ENCODE assay signal across 17 mouse cellular contexts in the genomic region with DNA sequence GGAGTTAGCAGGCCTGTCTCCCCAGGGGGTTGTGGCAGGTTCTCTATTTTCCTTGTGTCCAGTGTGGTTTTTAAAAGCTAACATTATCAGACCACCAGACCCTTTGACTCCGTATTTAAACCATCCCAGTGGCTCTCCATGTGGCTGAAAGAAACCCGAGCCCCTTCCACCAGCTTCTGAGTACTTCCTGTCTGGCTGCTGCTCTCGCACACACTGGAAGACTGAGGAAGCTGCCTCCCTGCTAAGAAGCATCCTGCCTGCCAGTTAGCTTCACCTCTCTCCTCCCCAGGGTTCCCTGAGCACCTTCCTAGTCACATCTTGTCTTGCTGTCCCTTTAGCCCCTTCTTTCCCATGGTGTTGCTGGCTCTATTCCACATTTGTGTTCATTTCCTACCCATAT. TPM values are rescaled to one million over a fixed set of nuclear protein-coding genes. Genes with fewer than 3 reads are reported as not detected.
DNase-seq lines count a peak whose midpoint lies in the region; ATAC-seq lines count a peak whose summit lies in the region.
"Had no signal": no experiment of that assay in that cellular context is flagged by ENCODE, and none has a peak within 500 bp of the region (broad histone marks: within the 10 kb centered on the region; RNA-seq: fewer than 3 reads in every experiment).

No protein-coding gene starts in this region.

- DNase-seq in heart, embryonic 10.5 days (ENCODE audit: low spot score), result no peak
- DNase-seq in embryonic facial prominence, embryonic 10.5 days (ENCODE audit: low spot score), result peak; percentile 27
- DNase-seq in embryonic facial prominence, embryonic 14.5 days (ENCODE audit: low spot score), result peak; percentile 60
- no peak for DNase-seq in urinary bladder, postnatal 36 days (ENCODE audit: low spot score in 2 of 2)
- DNase-seq in right cerebral cortex, postnatal 10 days (ENCODE audit: low spot score in 2 of 2), result no peak
- DNase-seq: cerebellum, adult 11 months; cerebellum, adult 9-11 months; gastrocnemius, postnatal 25 days had no signal

- peaks cover 7% of the 10 kb centered on the region for H3K4me1 ChIP-seq in heart, embryonic 13.5 days
- H3K4me1 ChIP-seq in heart, embryonic 10.5 days, result peaks cover 14% of the 10 kb centered on the region
- H3K4me1 ChIP-seq in embryonic facial prominence, embryonic 10.5 days, result peaks cover 30% of the 10 kb centered on the region
- peaks cover 8% of the 10 kb centered on the region for H3K4me1 ChIP-seq in embryonic facial prominence, embryonic 14.5 days (ENCODE audit: control insufficient read depth, insufficient read depth, low read length)
- H3K4me1 ChIP-seq: hindbrain, embryonic 12.5 days; hindbrain, embryonic 15.5 days had no signal

- no peaks in the 10 kb centered on the region for H3K9me3 ChIP-seq in heart, embryonic 13.5 days
- no peaks in the 10 kb centered on the region for H3K9me3 ChIP-seq in heart, embryonic 10.5 days
- no peaks in the 10 kb centered on the region for H3K9me3 ChIP-seq in embryonic facial prominence, embryonic 10.5 days
- no peaks in the 10 kb centered on the region for H3K9me3 ChIP-seq in embryonic facial prominence, embryonic 14.5 days (ENCODE audit: control insufficient read depth, low read length)
- H3K9me3 ChIP-seq: embryonic facial prominence, embryonic 15.5 days; hindbrain, embryonic 12.5 days; hindbrain, embryonic 15.5 days had no signal

- H3K4me2 ChIP-seq in heart, embryonic 13.5 days, result no peak overlapping the region
- no peak overlapping the region for H3K4me2 ChIP-seq in embryonic facial prominence, embryonic 14.5 days (ENCODE audit: low read depth, low read length)
- H3K4me2 ChIP-seq: embryonic facial prominence, embryonic 15.5 days; hindbrain, embryonic 12.5 days; hindbrain, embryonic 15.5 days had no signal

- 46% methylated on average over 3 of the region's 3 CpGs for WGBS in heart, embryonic 13.5 days
- 37% methylated on average over 3 of the region's 3 CpGs for WGBS in heart, embryonic 10.5 days
- 31% methylated on average over 3 of the region's 3 CpGs for WGBS in embryonic facial prominence, embryonic 10.5 days
- 30% methylated on average over 3 of the region's 3 CpGs for WGBS in embryonic facial prominence, embryonic 14.5 days

- H3K9ac ChIP-seq in heart, embryonic 13.5 days, result 0 out of 2 replicates have a peak overlapping the region, but pooled peaks have one; percentile 9
- H3K9ac ChIP-seq in embryonic facial prominence, embryonic 14.5 days (ENCODE audit: low read depth, low read length), result no peak overlapping the region
- H3K9ac ChIP-seq: embryonic facial prominence, embryonic 15.5 days; forebrain, postnatal 0 days; hindbrain, embryonic 12.5 days; hindbrain, embryonic 15.5 days had no signal

- H3K36me3 ChIP-seq in heart, embryonic 13.5 days, result no peaks in the 10 kb centered on the region
- H3K36me3 ChIP-seq in heart, embryonic 10.5 days, result no peaks in the 10 kb centered on the region
- no peaks in the 10 kb centered on the region for H3K36me3 ChIP-seq in embryonic facial prominence, embryonic 10.5 days (replicated peaks)
- no peaks in the 10 kb centered on the region for H3K36me3 ChIP-seq in embryonic facial prominence, embryonic 14.5 days (ENCODE audit: control insufficient read depth, insufficient read depth, low read length)
- H3K36me3 ChIP-seq: embryonic facial prominence, embryonic 15.5 days; hindbrain, embryonic 12.5 days; hindbrain, embryonic 15.5 days had no signal

- 0 out of 2 replicates have a peak, but pooled peaks cover 12% of the 10 kb centered on the region for H3K27me3 ChIP-seq in heart, embryonic 13.5 days (replicated peaks)
- peaks cover 9% of the 10 kb centered on the region for H3K27me3 ChIP-seq in heart, embryonic 10.5 days (ENCODE audit: insufficient read depth, poor library complexity, severe bottlenecking)
- H3K27me3 ChIP-seq in embryonic facial prominence, embryonic 10.5 days (replicated peaks; ENCODE audit: low read depth, poor library complexity, severe bottlenecking), result no peaks in the 10 kb centered on the region
- no peaks in the 10 kb centered on the region for H3K27me3 ChIP-seq in embryonic facial prominence, embryonic 14.5 days (replicated peaks; ENCODE audit: control insufficient read depth, insufficient read depth, low read length)
- H3K27me3 ChIP-seq: embryonic facial prominence, embryonic 15.5 days; hindbrain, embryonic 12.5 days; hindbrain, embryonic 15.5 days had no signal

- H3K4me3 ChIP-seq in heart, embryonic 13.5 days, result no peak overlapping the region
- H3K4me3 ChIP-seq in heart, embryonic 10.5 days, result no peak overlapping the region
- H3K4me3 ChIP-seq in embryonic facial prominence, embryonic 10.5 days, result no peak overlapping the region
- H3K4me3 ChIP-seq in embryonic facial prominence, embryonic 14.5 days (ENCODE audit: low read depth, low read length), result no peak overlapping the region
- H3K4me3 ChIP-seq: embryonic facial prominence, embryonic 15.5 days; hindbrain, embryonic 12.5 days; hindbrain, embryonic 15.5 days had no signal

- no peak for ATAC-seq in heart, embryonic 13.5 days (ENCODE audit: extremely low read depth, insufficient number of reproducible peaks, low FRiP score, low TSS enrichment)
- ATAC-seq in embryonic facial prominence, embryonic 14.5 days (ENCODE audit: low read depth), result no peak
- ATAC-seq: CD4-positive, CD25-positive, alpha-beta regulatory T cell, adult 4 months; forebrain, embryonic 14.5 days had no signal

- no peak overlapping the region for H3K27ac ChIP-seq in heart, embryonic 13.5 days (replicated peaks)
- no peak overlapping the region for H3K27ac ChIP-seq in heart, embryonic 10.5 days
- no peak overlapping the region for H3K27ac ChIP-seq in embryonic facial prominence, embryonic 10.5 days (replicated peaks)
- no peak overlapping the region for H3K27ac ChIP-seq in embryonic facial prominence, embryonic 14.5 days (replicated peaks; ENCODE audit: low read depth, low read length)
- H3K27ac ChIP-seq: embryonic facial prominence, embryonic 15.5 days; hindbrain, embryonic 12.5 days; hindbrain, embryonic 15.5 days had no signal

RNA-seq across cellular contexts. Expression of gene Vwa2, which starts 33.8 kb away (rescaled TPM):
- polyA plus RNA-seq in heart, embryonic 13.5 days (2015; fragmentation: Nextera tagmentation; extraction: Ambion mirVana), result 0.37 and 0.51 TPM in 2 replicates
- polyA plus RNA-seq in heart, embryonic 10.5 days (2016; fragmentation: Nextera tagmentation; extraction: Ambion mirVana), result 0.38 and 1.9 TPM in 2 replicates
- polyA plus RNA-seq in embryonic facial prominence, embryonic 10.5 days (2016; fragmentation: Nextera tagmentation; extraction: Ambion mirVana), result 5.7 and 6.4 TPM in 2 replicates
- 4.7 and 5.0 TPM in 2 replicates for polyA plus RNA-seq in embryonic facial prominence, embryonic 14.5 days (2014; fragmentation: Nextera tagmentation; extraction: Ambion mirVana)
- polyA plus RNA-seq: adrenal gland, adult 2 months; CD4-positive, CD25-positive, alpha-beta regulatory T cell, adult 4 months; heart, postnatal 0 days had no signal

Comparison
In these comparisons a context has a peak if more than half of its experiments do, and no peak if none do; other contexts are left out.
1. DNase-seq: peak in embryonic facial prominence, embryonic 10.5 days (single experiment) and embryonic facial prominence, embryonic 14.5 days (single experiment); none in heart, embryonic 10.5 days (single experiment), urinary bladder, postnatal 36 days (0 of 2) and right cerebral cortex, postnatal 10 days (0 of 2).